Mouse (Mus musculus) stomach, postnatal 0 days (tissue): ENCODE measurements at regions not wholly inside any gene's neighbourhood (a gene's known extent, or its start where the extent isn't known, plus 50 kb on each side); places are given as distances from the start of the nearest gene placed in this dataset.

Experiments
- CTCF ChIP-seq: IDR thresholded peaks from 2 replicates; pipeline ENCODE4 v1.5.1; 2016; ENCODE audit warnings: antibody characterized with exemption, low read depth, mild to moderate bottlenecking, moderate library complexity
- EP300 ChIP-seq: optimal IDR thresholded peaks from 2 replicates; pipeline ENCODE3; 2016; ENCODE audit warnings: antibody characterized with exemption

- TF ChIP-seq CTCF, result no peak
- TF ChIP-seq EP300, result no peak
Observed at GRCm38 (mm10) chr3:80334446-80334893, 450.1 kb downstream of the Fam198b start.
